Mouse (Mus musculus) macrophage (primary cell): Measurements from ENCODE around the gene Nxf7. TPM values are rescaled to one million over a fixed set of nuclear protein-coding genes. Genes with fewer than 3 reads are reported as not detected.
"Not testable (repeated sequence)": the region's sequence is repeated elsewhere in the genome, so short reads cannot be mapped to it uniquely, and the experiment has no call there.

Experiments used
- H3K27ac ChIP-seq: fragments of 350-480 bp; formaldehyde crosslinking; 2 replicates; pipeline ENCODE4 v1.9.0; 2021
- H3K36me3 ChIP-seq: fragments of 350-480 bp; formaldehyde crosslinking; 2 replicates; pipeline ENCODE4 v1.9.0; 2021; ENCODE audit errors: inconsistent target
- H3K4me3 ChIP-seq: fragments of 350-480 bp; formaldehyde crosslinking; 2 replicates; pipeline ENCODE4 v1.9.0; 2021; ENCODE audit errors: inconsistent target
- H3K79me2 ChIP-seq: fragments of 350-480 bp; formaldehyde crosslinking; 2 replicates; pipeline ENCODE4 v1.9.0; 2021; ENCODE audit errors: inconsistent target
- WGBS: methylation state at CpG from one replicate; pipeline ENCODE4 v1.1.7; 2026; ENCODE audit warnings: inconsistent platforms; ENCODE audit not compliant: missing documents; 5-methylcytosine and 5-hydroxymethylcytosine counted together
- polyA plus RNA-seq: library from polyadenylated mRNA; stranded (reverse); fragments of 250-400 nt; gene quantifications from 3 replicates; pipeline ENCODE4 v1.2.4, GENCODE M21; 2018; ENCODE audit warnings: inconsistent platforms
- total RNA-seq, 78 experiments: library from RNA; depleted of rRNA; stranded (reverse); fragments of 250-400 nt; gene quantifications; 1 replicate in 9 of 78; 2 replicates in 24 of 78; 3 replicates in 43 of 78; 4 replicates in 2 of 78; pipeline ENCODE4 v1.2.4; 2018; ENCODE audit warnings: inconsistent platforms in 56 of 78

Gene Nxf7
- total RNA-seq (2018; cell fraction: chromatin; rRNA removed), result not detected
- not detected for total RNA-seq (2018; cell fraction: cytosol; rRNA removed)
- not detected for total RNA-seq (2018; cell fraction: nucleus; rRNA removed)
- polyA plus RNA-seq, result not detected in 3 replicates

GRCm38 (mm10) chrX:135598677-135599076, at the start of gene Nxf7:
TSS of gene Nxf7 (minus strand) at chrX:135598777.
- 85% methylated on average over 2 of the region's 2 CpGs for WGBS

GRCm38 (mm10) chrX:135627605-135628004, 29.0 kb upstream of the Nxf7 start, which contains the start of gene Prame:
TSS of gene Prame (minus strand) at chrX:135627705.
- 89% methylated on average over 11 of the region's 11 CpGs for WGBS
- no peaks in the 10 kb centered on the region for H3K79me2 ChIP-seq
- no peaks in the 10 kb centered on the region for H3K36me3 ChIP-seq
- H3K27ac ChIP-seq, result no peak within 1 kb of the TSS
- no peak within 1 kb of the TSS for H3K4me3 ChIP-seq

More at GRCm38 (mm10) chrX:135598677-135599076, at the start of gene Nxf7:
- H3K36me3 ChIP-seq, result no peaks in the 10 kb centered on the region
- H3K27ac ChIP-seq, result no peak within 1 kb of the TSS
- H3K79me2 ChIP-seq, result no peaks in the 10 kb centered on the region
- no peak within 1 kb of the TSS for H3K4me3 ChIP-seq

- H3K27ac ChIP-seq, H3K36me3 ChIP-seq, H3K4me3 ChIP-seq, H3K79me2 ChIP-seq: not testable (repeated sequence)
- WGBS, result 68% methylated on average over 2 of the region's 3 CpGs
Measured at GRCm38 (mm10) chrX:135601298-135602029, 2.9 kb upstream of the Nxf7 start.

GRCm38 (mm10) chrX:135598096-135598495, 481 bp downstream of the Nxf7 start:
- 81% methylated on average over 13 of the region's 13 CpGs for WGBS
- no peak overlapping the region for H3K4me3 ChIP-seq
- H3K27ac ChIP-seq, result no peak overlapping the region
- H3K36me3 ChIP-seq, result no peaks in the 10 kb centered on the region
- H3K79me2 ChIP-seq, result no peaks in the 10 kb centered on the region

GRCm38 (mm10) chrX:135576412-135576811, 22.2 kb downstream of the Nxf7 start:
- no peak overlapping the region for H3K4me3 ChIP-seq
- WGBS, result no CpG with 5 or more reads among the region's 1 CpGs
- no peaks in the 10 kb centered on the region for H3K79me2 ChIP-seq

GRCm38 (mm10) chrX:135574958-135575628, 23.5 kb downstream of the Nxf7 start:
- not testable (repeated sequence) for H3K27ac ChIP-seq, H3K36me3 ChIP-seq, H3K4me3 ChIP-seq, H3K79me2 ChIP-seq
- WGBS, result 60% methylated on average over 8 of the region's 9 CpGs

More at GRCm38 (mm10) chrX:135576412-135576811, 22.2 kb downstream of the Nxf7 start:
- Histone ChIP-seq H3K27ac (no peak overlapping the region), H3K36me3 (no peaks in the 10 kb centered on the region)

- not testable (repeated sequence) for H3K79me2 ChIP-seq, H3K27ac ChIP-seq, H3K36me3 ChIP-seq, H3K4me3 ChIP-seq
- WGBS, result 58% methylated on average over 8 of the region's 8 CpGs
Measured at GRCm38 (mm10) chrX:135574261-135574957, 24.2 kb downstream of the Nxf7 start.

GRCm38 (mm10) chrX:135569467-135569866, 29.1 kb downstream of the Nxf7 start:
- not testable (repeated sequence) for H3K4me3 ChIP-seq

GRCm38 (mm10) chrX:135564934-135565333, 33.6 kb downstream of the Nxf7 start:
- WGBS, result 53% methylated on average over 3 of the region's 4 CpGs
- not testable (repeated sequence) for H3K4me3 ChIP-seq, H3K79me2 ChIP-seq, H3K27ac ChIP-seq, H3K36me3 ChIP-seq

More at GRCm38 (mm10) chrX:135569467-135569866, 29.1 kb downstream of the Nxf7 start:
- no CpG with 5 or more reads among the region's 2 CpGs for whole genome bisulfite sequencing
- not testable (repeated sequence) for H3K79me2 ChIP-seq, H3K36me3 ChIP-seq, H3K27ac ChIP-seq

GRCm38 (mm10) chrX:135562841-135563240, 35.7 kb downstream of the Nxf7 start:
- H3K36me3 ChIP-seq, result no peaks in the 10 kb centered on the region

GRCm38 (mm10) chrX:135561693-135562092, 36.9 kb downstream of the Nxf7 start:
- not testable (repeated sequence) for H3K27ac ChIP-seq, H3K36me3 ChIP-seq, H3K79me2 ChIP-seq, H3K4me3 ChIP-seq
- WGBS, result 71% methylated on average over 1 of the region's 2 CpGs

More at GRCm38 (mm10) chrX:135562841-135563240, 35.7 kb downstream of the Nxf7 start:
- Histone ChIP-seq H3K27ac (no peak overlapping the region), H3K4me3 (no peak overlapping the region), H3K79me2 (no peaks in the 10 kb centered on the region)
- 28% methylated on average over 2 of the region's 2 CpGs for WGBS

GRCm38 (mm10) chrX:135560933-135561332, 37.6 kb downstream of the Nxf7 start:
- not testable (repeated sequence) for H3K36me3 ChIP-seq, H3K79me2 ChIP-seq, H3K4me3 ChIP-seq, H3K27ac ChIP-seq
- WGBS, result 14% methylated on average over 1 of the region's 4 CpGs

- WGBS, result 11% methylated on average over 4 of the region's 8 CpGs
- not testable (repeated sequence) for H3K4me3 ChIP-seq, H3K79me2 ChIP-seq, H3K27ac ChIP-seq, H3K36me3 ChIP-seq
Measured at GRCm38 (mm10) chrX:135559665-135560064, 38.9 kb downstream of the Nxf7 start.
